Mouse (Mus musculus) liver, embryonic 11.5 days (tissue): ENCODE data around the gene Ugt1a6b. TPM values are rescaled to one million over a fixed set of nuclear protein-coding genes. Genes with fewer than 3 reads are reported as not detected.
A peak's percentile ranks its signal among the peaks of the same experiment; 100 is the strongest.

Experiments
- ATAC-seq: fragments of 200-750 bp; cut with Nextera tagmentation; replicated peaks from 2 replicates; pipeline ENCODE4 v1.8.0; 2017; ENCODE audit warnings: moderate number of reproducible peaks, mild to moderate bottlenecking, moderate TSS enrichment, moderate library complexity; ENCODE audit not compliant: low FRiP score
- DNase-seq: peaks from one replicate; pipeline ENCODE4 v3.0.0-alpha.2; 2017; ENCODE audit warnings: low spot score
- H3K27ac ChIP-seq: fragments of 300-500 bp; sonication (generic); 2 replicates; pipeline ENCODE4 v1.5.1; 2014; ENCODE audit warnings: mild to moderate bottlenecking, low read depth, low read length, control low read depth
- H3K27me3 ChIP-seq: fragments of 300-500 bp; sonication (generic); replicated peaks from 2 replicates; pipeline ENCODE4 v1.6.1; 2014; ENCODE audit warnings: low read length, mixed read lengths; ENCODE audit not compliant: control insufficient read depth, insufficient read depth
- H3K36me3 ChIP-seq: fragments of 300-500 bp; sonication (generic); 2 replicates; pipeline ENCODE4 v1.6.1; 2014; ENCODE audit warnings: mild to moderate bottlenecking, low read length, moderate library complexity, mixed read lengths; ENCODE audit not compliant: control insufficient read depth, insufficient read depth
- H3K4me1 ChIP-seq: fragments of 300-500 bp; sonication (generic); replicated peaks from 2 replicates; pipeline ENCODE4 v1.6.1; 2014; ENCODE audit warnings: low read length, mixed read lengths; ENCODE audit not compliant: control insufficient read depth, insufficient read depth
- H3K4me2 ChIP-seq: fragments of 300-500 bp; sonication (generic); 2 replicates; pipeline ENCODE4 v1.6.1; 2014; ENCODE audit warnings: mild to moderate bottlenecking, control low read depth, moderate library complexity
- H3K4me3 ChIP-seq: fragments of 300-500 bp; sonication (generic); 2 replicates; pipeline ENCODE4 v1.5.1; 2014; ENCODE audit warnings: low read depth, low read length, control low read depth
- H3K9ac ChIP-seq: fragments of 300-500 bp; sonication (generic); 2 replicates; pipeline ENCODE4 v1.6.1; 2014; ENCODE audit warnings: low read depth, low read length, control low read depth
- H3K9me3 ChIP-seq: fragments of 300-500 bp; sonication (generic); 2 replicates; pipeline ENCODE4 v1.6.1; 2016; ENCODE audit warnings: low read length, inconsistent platforms, mixed read lengths; ENCODE audit not compliant: control insufficient read depth
- WGBS: fragments of 180-500 bp; shearing (Covaris S2); extraction: QIAGEN DNeasy Blood & Tissue Kit; methylation state at CpG from one replicate; pipeline ENCODE4 v1.1.7; 2014; 5-methylcytosine and 5-hydroxymethylcytosine counted together
- polyA plus RNA-seq: library from polyadenylated mRNA; unstranded; fragments of >200 nt; fragmentation: Nextera tagmentation; extraction: Ambion mirVana; gene quantifications from 2 replicates; pipeline ENCODE4 v1.2.1, GENCODE M21; 2014

Ugt1a6b gene
- polyA plus RNA-seq, 1 experiment from 2014 or later, result 0.11 TPM

DNA sequence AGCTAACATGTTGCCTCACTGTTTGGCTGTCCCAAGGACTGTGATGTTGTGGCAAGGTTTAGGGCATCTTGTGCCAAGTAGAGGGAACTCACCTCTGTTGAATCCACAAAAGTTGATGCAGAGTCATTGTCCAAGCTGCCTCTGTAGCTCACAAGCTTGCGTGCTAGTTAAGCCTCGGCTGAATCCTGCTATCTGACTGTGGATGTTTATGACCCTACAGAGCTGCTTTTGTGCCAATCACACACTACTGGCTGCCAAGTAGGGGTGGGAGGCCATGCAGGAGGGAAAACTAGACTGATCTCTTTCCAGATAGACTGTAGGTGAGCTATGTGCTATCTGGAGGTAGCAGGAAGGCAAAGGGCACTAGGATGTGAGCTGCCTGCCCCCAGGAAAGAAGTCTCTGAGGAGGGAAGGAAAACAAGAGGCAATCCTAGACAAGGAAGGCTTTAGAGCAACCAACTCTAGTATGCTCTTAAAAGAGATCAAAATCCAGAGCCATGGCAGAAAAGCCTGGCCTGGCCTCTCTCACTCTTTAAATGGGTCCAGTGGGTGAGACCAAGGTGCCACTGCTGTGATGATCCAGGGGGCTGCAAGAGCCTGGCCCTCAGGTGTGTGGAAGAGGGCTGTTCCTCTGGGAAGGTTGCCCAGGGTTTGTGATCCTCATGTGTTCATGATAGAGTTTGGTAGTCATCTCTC is 110.9 kb downstream of the Ugt1a6b start:
- H3K4me1 ChIP-seq, result no peaks in the 10 kb centered on the region
- ATAC-seq (no peak), DNase-seq (peak; percentile 45)
- peaks cover 59% of the 10 kb centered on the region for H3K9me3 ChIP-seq
- no peak overlapping the region for H3K4me2 ChIP-seq
- no peaks in the 10 kb centered on the region for H3K36me3 ChIP-seq
- H3K9ac ChIP-seq, result no peak overlapping the region
- no peak overlapping the region for H3K4me3 ChIP-seq
- H3K27me3 ChIP-seq, result no peaks in the 10 kb centered on the region
- 72% methylated on average over 2 of the region's 2 CpGs for WGBS
- H3K27ac ChIP-seq, result no peak overlapping the region

DNA sequence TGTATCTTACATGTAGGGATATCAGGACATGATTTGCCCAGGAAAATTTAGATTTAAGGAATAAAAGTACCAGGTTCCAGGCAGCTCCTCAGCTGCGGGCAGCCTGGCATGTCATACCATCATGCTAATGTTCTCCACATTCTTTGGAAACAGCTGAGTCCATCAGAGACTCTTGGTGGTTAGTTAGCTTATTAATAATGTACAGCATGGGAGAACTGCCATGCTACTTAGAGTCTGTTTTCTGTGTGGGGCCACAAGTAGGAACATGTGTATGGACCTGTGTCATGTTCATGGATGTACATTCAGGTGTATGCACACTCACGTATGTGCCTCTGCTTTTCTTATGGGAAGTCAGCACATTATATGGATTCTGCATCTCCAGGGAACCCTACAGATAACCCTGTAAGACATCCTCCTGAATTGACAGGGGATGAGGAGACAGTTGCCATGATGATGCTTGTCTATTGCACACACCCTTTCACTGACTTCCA is 111.5 kb downstream of the Ugt1a6b start:
- Histone ChIP-seq H3K36me3 (no peaks in the 10 kb centered on the region), H3K4me2 (no peak overlapping the region), H3K27me3 (no peaks in the 10 kb centered on the region), H3K9ac (no peak overlapping the region), H3K4me3 (no peak overlapping the region), H3K27ac (no peak overlapping the region), H3K9me3 (peaks cover 59% of the 10 kb centered on the region), H3K4me1 (no peaks in the 10 kb centered on the region)
- ATAC-seq, result no peak
- 71% methylated on average over 2 of the region's 2 CpGs for WGBS
- DNase-seq, result no peak

DNA sequence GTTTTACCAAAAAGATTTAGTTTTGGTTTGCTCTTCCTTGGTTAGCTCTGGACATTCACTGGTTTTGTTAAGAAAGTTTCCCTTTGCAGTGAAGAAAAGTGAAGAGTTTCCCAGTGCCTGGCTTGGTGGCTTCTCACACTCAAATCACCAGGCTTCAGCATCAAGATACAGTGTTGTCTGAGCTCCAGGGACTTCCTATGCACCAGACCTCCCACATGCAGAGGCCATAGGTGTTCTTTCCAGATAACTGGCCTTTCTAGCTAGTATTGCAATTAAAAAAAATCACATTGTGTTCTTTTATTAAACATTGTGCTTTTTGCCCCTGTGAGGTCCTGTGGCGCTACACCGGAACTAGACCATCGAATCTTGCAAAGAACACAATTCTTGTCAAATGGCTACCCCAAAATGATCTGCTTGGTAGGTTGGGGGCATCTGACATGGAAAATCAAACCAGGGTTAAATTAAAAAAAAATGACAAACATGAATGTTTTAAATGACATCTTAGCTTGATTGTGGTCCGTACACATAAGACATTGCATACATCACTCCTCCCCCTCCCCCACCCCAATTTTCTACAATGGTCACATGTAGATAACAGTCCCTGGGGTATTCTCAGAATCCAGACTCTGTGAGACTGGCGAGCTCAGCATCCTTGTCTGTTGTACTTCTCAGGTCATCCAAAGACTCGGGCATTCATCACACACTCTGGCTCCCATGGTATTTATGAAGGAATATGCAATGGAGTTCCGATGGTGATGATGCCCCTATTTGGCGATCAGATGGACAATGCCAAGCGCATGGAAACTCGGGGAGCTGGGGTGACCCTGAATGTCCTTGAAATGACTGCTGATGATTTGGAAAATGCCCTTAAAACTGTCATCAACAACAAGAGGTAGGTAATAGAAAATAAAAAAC is 112.7 kb downstream of the Ugt1a6b start:
- Histone ChIP-seq H3K4me2 (no peak overlapping the region), H3K4me1 (no peaks in the 10 kb centered on the region), H3K9me3 (peaks cover 59% of the 10 kb centered on the region), H3K27me3 (no peaks in the 10 kb centered on the region), H3K27ac (no peak overlapping the region), H3K4me3 (no peak overlapping the region), H3K9ac (no peak overlapping the region), H3K36me3 (no peaks in the 10 kb centered on the region)
- WGBS, result 66% methylated on average over 10 of the region's 10 CpGs
- no peak for ATAC-seq
- peak; percentile 36 for DNase-seq

DNA sequence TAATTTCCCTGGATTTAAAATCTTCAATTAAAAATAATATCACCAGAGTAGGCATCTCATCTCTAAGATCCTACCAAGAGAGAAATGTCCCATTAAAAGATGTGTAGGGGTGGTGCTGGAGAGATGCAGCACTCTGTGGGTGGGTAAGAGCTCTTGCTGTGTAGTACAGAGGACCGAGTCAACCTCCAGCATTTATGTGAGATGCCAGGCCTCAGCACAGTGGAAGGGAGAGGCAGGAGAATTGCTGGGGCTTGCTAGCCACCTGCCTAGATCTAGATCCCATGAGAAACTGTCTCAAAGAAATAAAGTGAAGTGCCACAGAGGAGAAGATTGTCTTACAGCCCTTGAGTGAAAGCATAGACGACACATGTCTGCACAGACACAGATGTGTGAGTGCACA is 113.5 kb downstream of the Ugt1a6b start:
- no peak overlapping the region for H3K9ac ChIP-seq
- H3K4me3 ChIP-seq, result no peak overlapping the region
- H3K4me2 ChIP-seq, result no peak overlapping the region
- H3K9me3 ChIP-seq, result peaks cover 56% of the 10 kb centered on the region
- H3K27me3 ChIP-seq, result no peaks in the 10 kb centered on the region
- H3K36me3 ChIP-seq, result no peaks in the 10 kb centered on the region
- H3K4me1 ChIP-seq, result no peaks in the 10 kb centered on the region
- ATAC-seq (no peak), DNase-seq (peak; percentile 30)
- 50% methylated on average over 2 of the region's 2 CpGs for WGBS
- no peak overlapping the region for H3K27ac ChIP-seq

DNA sequence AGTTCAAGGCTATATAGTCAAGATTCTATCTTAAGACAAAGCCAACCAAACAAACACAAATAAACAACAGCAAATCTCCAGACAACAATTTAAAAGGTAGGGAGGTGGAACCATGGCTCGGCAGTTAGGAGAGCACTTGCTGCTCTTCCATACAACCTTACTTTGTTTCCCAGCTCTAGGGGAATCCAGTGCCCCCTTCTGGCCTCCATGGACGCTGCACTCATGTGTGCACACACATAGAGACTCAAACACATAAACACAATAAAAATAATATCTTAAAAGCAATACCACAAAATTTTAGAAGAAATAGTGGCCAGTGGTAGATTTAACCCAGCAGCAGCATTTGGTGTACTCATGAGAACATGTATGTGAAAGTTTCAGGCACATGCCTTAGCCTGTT is 114.1 kb downstream of the Ugt1a6b start:
- DNase-seq, result peak; percentile 33
- H3K9me3 ChIP-seq, result peaks cover 51% of the 10 kb centered on the region
- H3K4me2 ChIP-seq, result no peak overlapping the region
- H3K4me1 ChIP-seq, result no peaks in the 10 kb centered on the region
- no peaks in the 10 kb centered on the region for H3K36me3 ChIP-seq
- 60% methylated on average over 2 of the region's 2 CpGs for WGBS
- no peaks in the 10 kb centered on the region for H3K27me3 ChIP-seq
- no peak overlapping the region for H3K27ac ChIP-seq
- no peak overlapping the region for H3K4me3 ChIP-seq
- ATAC-seq, result no peak
- H3K9ac ChIP-seq, result no peak overlapping the region

DNA sequence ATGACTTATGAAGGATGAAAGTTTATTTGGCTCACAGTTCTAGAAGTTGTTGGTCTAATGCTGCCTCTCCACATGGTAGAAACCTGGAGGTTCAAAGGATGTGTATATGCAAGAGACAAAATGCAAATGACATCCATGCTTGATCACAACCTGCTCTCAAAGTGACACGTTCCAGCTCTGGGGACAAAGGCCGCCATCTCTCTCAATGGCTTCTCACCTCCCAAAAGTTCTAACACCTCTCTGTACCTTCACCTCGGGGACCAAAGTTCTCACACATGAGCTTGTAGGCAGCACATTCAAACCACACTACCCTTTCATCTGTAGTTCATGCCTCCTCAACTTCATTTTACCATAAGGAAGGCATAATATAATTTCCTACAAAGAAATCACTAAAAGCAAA is 114.5 kb downstream of the Ugt1a6b start:
- ATAC-seq (no peak), DNase-seq (peak; percentile 30)
- Histone ChIP-seq H3K4me1 (no peaks in the 10 kb centered on the region), H3K27me3 (no peaks in the 10 kb centered on the region), H3K9ac (no peak overlapping the region), H3K4me3 (no peak overlapping the region), H3K9me3 (peaks cover 48% of the 10 kb centered on the region), H3K4me2 (no peak overlapping the region), H3K27ac (no peak overlapping the region), H3K36me3 (no peaks in the 10 kb centered on the region)
- 40% methylated on average over 3 of the region's 3 CpGs for WGBS

DNA sequence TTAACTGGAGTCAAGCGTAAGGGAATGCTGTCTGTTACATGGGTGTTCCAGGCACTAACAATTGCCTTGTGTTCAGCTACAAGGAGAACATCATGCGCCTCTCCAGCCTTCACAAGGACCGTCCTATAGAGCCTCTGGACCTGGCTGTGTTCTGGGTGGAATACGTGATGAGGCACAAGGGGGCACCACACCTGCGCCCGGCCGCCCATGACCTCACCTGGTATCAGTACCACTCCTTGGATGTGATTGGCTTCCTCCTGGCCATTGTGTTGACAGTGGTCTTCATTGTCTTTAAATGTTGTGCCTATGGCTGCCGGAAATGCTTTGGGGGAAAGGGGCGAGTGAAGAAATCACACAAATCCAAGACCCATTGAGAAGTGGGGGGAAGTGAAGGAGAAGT is 115.0 kb downstream of the Ugt1a6b start:
- H3K27me3 ChIP-seq, result no peaks in the 10 kb centered on the region
- WGBS, result 72% methylated on average over 9 of the region's 9 CpGs
- H3K4me1 ChIP-seq, result no peaks in the 10 kb centered on the region
- ATAC-seq (no peak), DNase-seq (peak; percentile 46)
- no peak overlapping the region for H3K4me3 ChIP-seq
- no peak overlapping the region for H3K27ac ChIP-seq
- H3K36me3 ChIP-seq, result no peaks in the 10 kb centered on the region
- H3K4me2 ChIP-seq, result no peak overlapping the region
- peaks cover 44% of the 10 kb centered on the region for H3K9me3 ChIP-seq
- H3K9ac ChIP-seq, result no peak overlapping the region

DNA sequence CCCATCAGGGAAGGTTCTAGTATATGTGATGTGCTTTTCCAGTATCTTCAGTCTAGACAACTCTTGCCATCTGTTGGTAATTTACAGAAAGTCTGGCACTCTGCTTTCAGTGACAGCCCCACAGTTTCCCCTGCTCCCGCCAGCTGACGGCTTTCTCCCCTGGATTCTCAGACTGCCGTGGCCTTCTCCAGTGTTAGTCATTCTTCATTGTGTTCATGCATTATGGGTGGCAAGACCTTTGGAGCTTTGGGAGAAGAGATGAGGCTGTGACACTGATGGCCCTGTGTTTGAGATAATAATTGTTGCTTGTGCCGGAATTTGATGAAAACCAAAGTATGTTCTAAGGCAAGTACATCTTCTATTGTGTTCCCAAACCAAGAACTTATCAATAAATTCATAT is 115.5 kb downstream of the Ugt1a6b start:
- H3K9ac ChIP-seq, result no peak overlapping the region
- no peak overlapping the region for H3K27ac ChIP-seq
- DNase-seq (peak; percentile 37), ATAC-seq (no peak)
- H3K4me3 ChIP-seq, result no peak overlapping the region
- no peaks in the 10 kb centered on the region for H3K36me3 ChIP-seq
- 49% methylated on average over 4 of the region's 4 CpGs for WGBS
- no peak overlapping the region for H3K4me2 ChIP-seq
- H3K27me3 ChIP-seq, result no peaks in the 10 kb centered on the region
- H3K4me1 ChIP-seq, result no peaks in the 10 kb centered on the region
- H3K9me3 ChIP-seq, result peaks cover 38% of the 10 kb centered on the region
